Mouse (Mus musculus): ENCODE results near the gene Loxl1.

- TF ChIP-seq POLR2A (IDR thresholded peaks at IDR 0.05; ENCODE audit: borderline replicate concordance, insufficient read depth, low read length) (no peak), CTCF (IDR thresholded peaks at IDR 0.05; ENCODE audit: borderline replicate concordance, insufficient read depth, low read depth, low read length) (no peak)
These were observed 17.1 kb downstream of the Loxl1 start for GRCm38 (mm10) chr9:58295766-58296361.
